Mouse (Mus musculus) neutrophil, adult 5-6 weeks (primary cell): ENCODE results near the gene Ascc2. TPM values are rescaled to one million over a fixed set of nuclear protein-coding genes. Genes with fewer than 3 reads are reported as not detected.

Experiments
- ATAC-seq: fragments of 151-379, 151-347 bp; 2 replicates; pipeline ENCODE4 v1.8.0; 2017; ENCODE audit warnings: mild to moderate bottlenecking, moderate TSS enrichment; ENCODE audit not compliant: insufficient number of reproducible peaks, poor library complexity, low FRiP score, severe bottlenecking; ENCODE audit errors: extremely low read depth
- total RNA-seq: library from RNA; stranded (forward); fragments of 200-1000 nt; gene quantifications from 2 replicates; pipeline ENCODE4 v1.2.3, GENCODE M21; 2017

The Ascc2 gene
- total RNA-seq: 10.8 and 13.4 TPM in 2 replicates

GRCm38 (mm10) chr11:4637534-4638234 is at the start of gene Ascc2:
TSS of gene Ascc2 (plus strand) at chr11:4637747.
- peak; percentile 80 for ATAC-seq

GRCm38 (mm10) chr11:4591811-4592210 is 45.7 kb upstream of the Ascc2 start:
- no peak for ATAC-seq

- no peak for ATAC-seq
Measured at GRCm38 (mm10) chr11:4593491-4593848, 44.1 kb upstream of the Ascc2 start.

- no peak for ATAC-seq
Measured at GRCm38 (mm10) chr11:4593849-4594607, 43.5 kb upstream of the Ascc2 start.

GRCm38 (mm10) chr11:4594608-4595500 is 42.7 kb upstream of the Ascc2 start, which contains the start of gene Mtmr3:
TSS of gene Mtmr3 (minus strand) at chr11:4594863.
- peak; percentile 93 for ATAC-seq

- no peak for ATAC-seq
Measured at GRCm38 (mm10) chr11:4598411-4598810, 39.1 kb upstream of the Ascc2 start.

GRCm38 (mm10) chr11:4599916-4600315 is 37.6 kb upstream of the Ascc2 start:
- ATAC-seq: peak; percentile 81

GRCm38 (mm10) chr11:4601890-4602289 is 35.7 kb upstream of the Ascc2 start:
- ATAC-seq: no peak

- ATAC-seq: no peak
Measured at GRCm38 (mm10) chr11:4602691-4603441, 34.7 kb upstream of the Ascc2 start.

GRCm38 (mm10) chr11:4604441-4604840 is 33.1 kb upstream of the Ascc2 start:
- no peak for ATAC-seq

- peak; percentile 67 for ATAC-seq
Measured at GRCm38 (mm10) chr11:4605414-4605813, 32.1 kb upstream of the Ascc2 start.

- ATAC-seq: no peak
Measured at GRCm38 (mm10) chr11:4606541-4606940, 31.0 kb upstream of the Ascc2 start.

GRCm38 (mm10) chr11:4611904-4612303 is 25.6 kb upstream of the Ascc2 start:
- no peak for ATAC-seq

- ATAC-seq: no peak
Measured at GRCm38 (mm10) chr11:4620017-4620485, 17.5 kb upstream of the Ascc2 start, which contains the start of gene Gm11032. TSS of gene Gm11032 (plus strand) at chr11:4620067.

- no peak for ATAC-seq
Measured at GRCm38 (mm10) chr11:4620501-4621108, 16.9 kb upstream of the Ascc2 start.

GRCm38 (mm10) chr11:4621866-4622265 is 15.7 kb upstream of the Ascc2 start:
- ATAC-seq: no peak

- ATAC-seq: no peak
Measured at GRCm38 (mm10) chr11:4622442-4622986, 15.0 kb upstream of the Ascc2 start.

- no peak for ATAC-seq
Measured at GRCm38 (mm10) chr11:4622997-4623396, 14.6 kb upstream of the Ascc2 start.
